Mouse (Mus musculus) hindbrain, embryonic 11.5 days (tissue): ENCODE data around the gene Clns1a. TPM values are rescaled to one million over a fixed set of nuclear protein-coding genes. Genes with fewer than 3 reads are reported as not detected.
A peak's percentile ranks its signal among the peaks of the same experiment; 100 is the strongest.

Source experiments
- ATAC-seq: fragments of 200-750 bp; cut with Nextera tagmentation; 2 replicates; pipeline ENCODE4 v1.8.0; 2017; ENCODE audit warnings: mild to moderate bottlenecking, moderate TSS enrichment, moderate library complexity; ENCODE audit not compliant: low FRiP score
- DNase-seq: peaks from one replicate; pipeline ENCODE4 v3.0.0-alpha.2; 2015; ENCODE audit warnings: low spot score
- H3K27ac ChIP-seq: fragments of 300-500 bp; sonication (generic); 2 replicates; pipeline ENCODE4 v1.5.1; 2014; ENCODE audit warnings: mild to moderate bottlenecking, low read depth, low read length
- H3K27me3 ChIP-seq: fragments of 300-500 bp; sonication (generic); 2 replicates; pipeline ENCODE4 v1.6.1; 2014; ENCODE audit warnings: mild to moderate bottlenecking, low read length, moderate library complexity, mixed read lengths; ENCODE audit not compliant: control insufficient read depth, insufficient read depth
- H3K36me3 ChIP-seq: fragments of 300-500 bp; sonication (generic); 2 replicates; pipeline ENCODE4 v1.6.1; 2014; ENCODE audit warnings: mild to moderate bottlenecking, low read length, moderate library complexity, mixed read lengths; ENCODE audit not compliant: control insufficient read depth, insufficient read depth
- H3K4me1 ChIP-seq: fragments of 300-500 bp; sonication (generic); replicated peaks from 2 replicates; pipeline ENCODE4 v1.6.1; 2014; ENCODE audit warnings: low read length, mixed read lengths; ENCODE audit not compliant: control insufficient read depth, insufficient read depth
- H3K4me2 ChIP-seq: fragments of 300-500 bp; sonication (generic); replicated peaks from 2 replicates; pipeline ENCODE4 v1.6.1; 2014; ENCODE audit warnings: mild to moderate bottlenecking, low read depth, low read length
- H3K4me3 ChIP-seq: fragments of 300-500 bp; sonication (generic); 2 replicates; pipeline ENCODE4 v1.5.1; 2014; ENCODE audit warnings: low read depth, low read length
- H3K9ac ChIP-seq: fragments of 300-500 bp; sonication (generic); 2 replicates; pipeline ENCODE4 v1.6.1; 2014; ENCODE audit warnings: low read depth, low read length
- H3K9me3 ChIP-seq: fragments of 300-500 bp; sonication (generic); 2 replicates; pipeline ENCODE4 v1.6.1; 2016; ENCODE audit warnings: low read length; ENCODE audit not compliant: control insufficient read depth
- WGBS: fragments of 180-500 bp; shearing (Covaris S2); extraction: QIAGEN DNeasy Blood & Tissue Kit; methylation state at CpG from one replicate; pipeline ENCODE4 v1.1.7; 2014; 5-methylcytosine and 5-hydroxymethylcytosine counted together
- polyA plus RNA-seq: library from polyadenylated mRNA; unstranded; fragments of >200 nt; fragmentation: Nextera tagmentation; extraction: Ambion mirVana; gene quantifications from 2 replicates; pipeline ENCODE4 v1.2.1, GENCODE M21; 2014

Clns1a gene
- 256 and 272 TPM in 2 replicates for polyA plus RNA-seq

- H3K4me1 ChIP-seq = no peaks in the 10 kb centered on the region
- H3K27ac ChIP-seq = peak within 1 kb of the TSS; percentile 60; the same call in 1 of the 2 replicates
- H3K4me3 ChIP-seq = peak within 1 kb of the TSS; percentile 95
- no peaks in the 10 kb centered on the region for H3K36me3 ChIP-seq
- H3K9ac ChIP-seq = peak within 1 kb of the TSS; percentile 84
- WGBS = under 1% methylated on average over 63 of the region's 63 CpGs
- DNase-seq (peak; percentile 94), ATAC-seq (peak; percentile 99)
- H3K4me2 ChIP-seq = peak within 1 kb of the TSS; percentile 80
- no peaks in the 10 kb centered on the region for H3K9me3 ChIP-seq
- H3K27me3 ChIP-seq = no peaks in the 10 kb centered on the region
Observed at GRCm38 (mm10) chr7:97696506-97697254, at the start of gene Clns1a. TSS of gene Clns1a (plus strand) at chr7:97696634.

DNA sequence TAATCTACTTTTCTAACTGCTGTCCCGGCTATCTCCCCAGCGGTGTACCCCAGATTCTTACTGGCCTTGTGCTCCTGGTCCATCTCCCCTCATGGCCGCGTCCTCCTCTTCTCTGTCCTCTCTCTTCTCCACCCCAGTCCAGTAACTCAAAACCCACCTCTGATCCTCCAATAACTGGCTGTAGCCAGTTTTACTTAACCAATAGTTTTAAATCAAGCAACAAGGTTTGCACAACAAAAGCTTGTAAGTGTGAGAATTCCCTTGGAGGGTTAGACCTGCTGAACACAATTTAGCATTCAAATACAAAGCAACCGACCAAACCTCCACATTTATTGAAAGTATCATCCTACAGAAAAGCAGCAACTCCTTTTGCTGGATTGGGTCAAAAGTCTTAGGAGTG lies 48.8 kb upstream of the Clns1a start:
- Histone ChIP-seq H3K9me3 (no peaks in the 10 kb centered on the region), H3K27me3 (no peaks in the 10 kb centered on the region), H3K36me3 (no peaks in the 10 kb centered on the region), H3K4me2 (no peak overlapping the region), H3K4me3 (no peak overlapping the region), H3K27ac (no peak overlapping the region), H3K4me1 (no peaks in the 10 kb centered on the region), H3K9ac (no peak overlapping the region)
- WGBS = 87% methylated on average over 5 of the region's 5 CpGs
- ATAC-seq = no peak
- DNase-seq = no peak

DNA sequence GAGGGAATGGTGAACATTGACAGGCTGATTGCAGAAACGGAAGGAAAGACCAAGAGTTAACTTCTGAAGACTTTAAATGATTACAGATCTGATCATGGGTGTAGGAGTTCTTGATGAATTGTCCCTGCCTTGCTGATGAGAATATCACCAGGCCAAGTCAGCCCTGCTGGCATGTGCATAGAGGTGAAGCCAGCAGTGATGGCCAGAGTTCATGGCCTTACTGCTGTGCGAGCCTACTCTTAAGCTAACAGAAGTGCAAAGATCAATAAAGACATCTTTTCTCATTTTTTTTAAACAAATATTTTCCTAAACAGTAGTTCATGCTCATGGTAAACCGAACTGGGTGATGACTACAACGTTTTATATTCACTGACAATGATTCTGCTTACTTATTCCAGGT lies 45.7 kb upstream of the Clns1a start:
- H3K4me1 ChIP-seq = no peaks in the 10 kb centered on the region
- 94% methylated on average over 4 of the region's 4 CpGs for WGBS
- H3K36me3 ChIP-seq = no peaks in the 10 kb centered on the region
- H3K27ac ChIP-seq = no peak overlapping the region
- no peak overlapping the region for H3K4me3 ChIP-seq
- no peaks in the 10 kb centered on the region for H3K27me3 ChIP-seq
- H3K4me2 ChIP-seq = no peak overlapping the region
- DNase-seq (no peak), ATAC-seq (no peak)
- no peaks in the 10 kb centered on the region for H3K9me3 ChIP-seq
- no peak overlapping the region for H3K9ac ChIP-seq

- Histone ChIP-seq H3K9me3 (no peaks in the 10 kb centered on the region), H3K27me3 (no peaks in the 10 kb centered on the region), H3K9ac (no peak overlapping the region), H3K4me3 (no peak overlapping the region), H3K4me2 (no peak overlapping the region), H3K4me1 (no peaks in the 10 kb centered on the region), H3K27ac (no peak overlapping the region), H3K36me3 (0 out of 2 replicates have a peak, but pooled peaks cover 2% of the 10 kb centered on the region)
- ATAC-seq (no peak), DNase-seq (no peak)
- 94% methylated on average over 6 of the region's 6 CpGs for WGBS
Observed at GRCm38 (mm10) chr7:97656144-97656543, 40.3 kb upstream of the Clns1a start.

- DNase-seq = no peak
- 92% methylated on average over 4 of the region's 4 CpGs for WGBS
- 0 out of 2 replicates have a peak, but pooled peaks cover 2% of the 10 kb centered on the region for H3K36me3 ChIP-seq
Observed at GRCm38 (mm10) chr7:97661634-97662033, 34.8 kb upstream of the Clns1a start.

GRCm38 (mm10) chr7:97679239-97679638 lies 17.2 kb upstream of the Clns1a start:
- H3K4me2 ChIP-seq = no peak overlapping the region
- H3K4me1 ChIP-seq = no peaks in the 10 kb centered on the region
- H3K9me3 ChIP-seq = no peaks in the 10 kb centered on the region
- no peaks in the 10 kb centered on the region for H3K27me3 ChIP-seq
- ATAC-seq = no peak
- DNase-seq = peak; percentile 46
- 15% methylated on average over 1 of the region's 1 CpGs for WGBS
- no peak overlapping the region for H3K9ac ChIP-seq
- H3K36me3 ChIP-seq = 0 out of 2 replicates have a peak, but pooled peaks cover 7% of the 10 kb centered on the region
- H3K4me3 ChIP-seq = no peak overlapping the region
- no peak overlapping the region for H3K27ac ChIP-seq

More at GRCm38 (mm10) chr7:97661634-97662033, 34.8 kb upstream of the Clns1a start:
- no peak overlapping the region for H3K4me3 ChIP-seq
- no peak for ATAC-seq
- no peak overlapping the region for H3K27ac ChIP-seq
- H3K9me3 ChIP-seq = no peaks in the 10 kb centered on the region
- H3K4me2 ChIP-seq = no peak overlapping the region
- H3K27me3 ChIP-seq = no peaks in the 10 kb centered on the region
- no peak overlapping the region for H3K9ac ChIP-seq
- H3K4me1 ChIP-seq = no peaks in the 10 kb centered on the region

DNA sequence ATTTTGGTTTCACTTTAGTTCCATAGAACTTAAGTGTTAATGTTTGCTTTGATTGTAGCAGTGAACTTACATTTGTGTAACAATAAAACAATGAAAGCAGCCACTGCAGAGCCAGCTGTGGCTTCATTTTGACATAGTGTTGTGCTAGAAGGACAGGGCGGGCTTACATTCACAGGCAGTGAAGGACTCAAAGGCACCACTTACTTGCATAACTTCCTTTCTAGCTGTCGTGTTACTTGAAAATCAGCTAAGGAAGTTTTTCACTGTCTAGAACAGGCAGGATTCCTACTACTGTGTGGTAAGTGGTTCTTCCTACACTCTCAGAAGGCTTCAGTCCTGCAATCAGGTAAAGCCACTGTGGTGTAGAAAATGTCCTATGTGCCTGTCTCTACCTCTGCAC lies 8.6 kb upstream of the Clns1a start:
- H3K9ac ChIP-seq = no peak overlapping the region
- H3K27ac ChIP-seq = no peak overlapping the region
- 93% methylated on average over 2 of the region's 2 CpGs for WGBS
- no peaks in the 10 kb centered on the region for H3K4me1 ChIP-seq
- DNase-seq (no peak), ATAC-seq (no peak)
- no peaks in the 10 kb centered on the region for H3K27me3 ChIP-seq
- H3K4me2 ChIP-seq = no peak overlapping the region
- no peaks in the 10 kb centered on the region for H3K9me3 ChIP-seq
- H3K36me3 ChIP-seq = peaks cover 6% of the 10 kb centered on the region; the same call in 1 of the 2 replicates
- H3K4me3 ChIP-seq = no peak overlapping the region

DNA sequence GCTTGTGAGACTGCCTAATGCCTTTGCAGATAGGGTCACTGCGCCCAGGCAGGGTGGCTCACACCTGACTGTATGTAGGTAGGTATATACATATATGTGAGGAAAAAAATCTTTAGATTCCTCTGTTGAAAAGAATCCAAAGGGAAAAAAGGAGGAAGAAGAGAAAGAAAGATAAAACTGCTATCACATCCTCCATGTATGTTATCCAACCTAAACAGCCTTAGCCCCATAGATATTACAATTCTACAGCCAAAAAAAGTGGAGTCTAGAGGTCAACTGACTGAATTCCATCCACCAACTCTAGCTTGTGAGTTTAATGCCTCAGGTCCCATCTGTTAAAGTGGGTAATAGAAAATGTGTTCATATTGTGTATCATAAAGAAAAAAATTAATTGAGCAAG lies 993 bp upstream of the Clns1a start:
- DNase-seq = no peak
- no peak for ATAC-seq
- Histone ChIP-seq H3K27me3 (no peaks in the 10 kb centered on the region), H3K4me3 (no peak overlapping the region), H3K27ac (no peak overlapping the region), H3K9ac (no peak overlapping the region), H3K4me1 (no peaks in the 10 kb centered on the region), H3K4me2 (no peak overlapping the region), H3K36me3 (no peaks in the 10 kb centered on the region), H3K9me3 (no peaks in the 10 kb centered on the region)
- 95% methylated on average over 1 of the region's 1 CpGs for WGBS

DNA sequence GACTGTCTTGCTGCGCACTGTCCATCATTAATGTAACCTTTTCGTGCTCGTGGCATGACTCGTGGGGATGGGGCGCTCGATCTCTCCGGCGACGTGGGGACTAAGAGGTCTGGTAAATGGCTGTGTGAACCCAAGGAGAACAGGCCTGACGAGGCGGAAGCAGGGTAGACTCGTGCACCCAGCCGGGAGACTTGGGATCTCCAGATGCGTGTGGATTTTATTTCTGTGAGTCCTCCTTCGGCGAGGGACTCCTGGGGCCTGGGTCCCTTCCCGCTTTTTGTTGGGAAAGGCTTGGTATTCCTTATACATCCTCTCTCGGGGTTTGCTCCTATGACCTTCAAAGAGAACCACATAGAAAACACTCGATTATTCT lies 315 bp upstream of the Clns1a start:
- H3K4me1 ChIP-seq = no peaks in the 10 kb centered on the region
- no peaks in the 10 kb centered on the region for H3K27me3 ChIP-seq
- H3K36me3 ChIP-seq = no peaks in the 10 kb centered on the region
- H3K4me2 ChIP-seq = peak overlapping the region; percentile 55
- no peak for DNase-seq
- 0 out of 2 replicates have a peak overlapping the region, but pooled peaks have one; percentile 33 for H3K27ac ChIP-seq
- H3K9me3 ChIP-seq = no peaks in the 10 kb centered on the region
- WGBS = 38% methylated on average over 19 of the region's 19 CpGs
- ATAC-seq = peak; percentile 72
- H3K4me3 ChIP-seq = peak overlapping the region; percentile 95
- peak overlapping the region; percentile 66 for H3K9ac ChIP-seq
